Mouse (Mus musculus) cortical plate, adult 2 months (tissue): Measurements from ENCODE around the gene Thsd1. TPM values are rescaled to one million over a fixed set of nuclear protein-coding genes. Genes with fewer than 3 reads are reported as not detected.
"Not testable (repeated sequence)": the region's sequence is repeated elsewhere in the genome, so short reads cannot be mapped to it uniquely, and the experiment has no call there.

Source experiments
- H3K27ac ChIP-seq: fragments of 200-500 bp; 2 replicates; pipeline ENCODE4 v1.5.1; 2012; ENCODE audit warnings: low read length, control low read depth, inconsistent platforms; ENCODE audit not compliant: insufficient read depth
- H3K4me1 ChIP-seq: fragments of 200-500 bp; 2 replicates; pipeline ENCODE4 v1.6.1; 2011; ENCODE audit warnings: low read length; ENCODE audit not compliant: control insufficient read depth, insufficient read depth
- H3K4me3 ChIP-seq: fragments of 200-500 bp; 2 replicates; pipeline ENCODE4 v1.5.1; 2011; ENCODE audit warnings: mild to moderate bottlenecking, low read length, control low read depth; ENCODE audit not compliant: insufficient read depth
- CTCF ChIP-seq: fragments of 200-500 bp; IDR thresholded peaks from 2 replicates; pipeline ENCODE4 v1.5.1; 2011; ENCODE audit warnings: mild to moderate bottlenecking, control low read depth, low read length; ENCODE audit not compliant: insufficient read depth; ENCODE audit errors: extremely low read depth
- POLR2A ChIP-seq: fragments of 200-500 bp; IDR thresholded peaks from 2 replicates; pipeline ENCODE4 v1.6.1; 2011; ENCODE audit warnings: mild to moderate bottlenecking, low read length, control low read depth; ENCODE audit not compliant: insufficient read depth; ENCODE audit errors: extremely low read depth
- polyA plus RNA-seq: library from polyadenylated mRNA; depleted of rRNA; stranded (reverse); fragments of >200 nt; gene quantifications from 2 replicates; pipeline ENCODE4 v1.2.3, GENCODE M21; 2012

Gene Thsd1
- polyA plus RNA-seq, 1 experiment, result 4.7 TPM

DNA sequence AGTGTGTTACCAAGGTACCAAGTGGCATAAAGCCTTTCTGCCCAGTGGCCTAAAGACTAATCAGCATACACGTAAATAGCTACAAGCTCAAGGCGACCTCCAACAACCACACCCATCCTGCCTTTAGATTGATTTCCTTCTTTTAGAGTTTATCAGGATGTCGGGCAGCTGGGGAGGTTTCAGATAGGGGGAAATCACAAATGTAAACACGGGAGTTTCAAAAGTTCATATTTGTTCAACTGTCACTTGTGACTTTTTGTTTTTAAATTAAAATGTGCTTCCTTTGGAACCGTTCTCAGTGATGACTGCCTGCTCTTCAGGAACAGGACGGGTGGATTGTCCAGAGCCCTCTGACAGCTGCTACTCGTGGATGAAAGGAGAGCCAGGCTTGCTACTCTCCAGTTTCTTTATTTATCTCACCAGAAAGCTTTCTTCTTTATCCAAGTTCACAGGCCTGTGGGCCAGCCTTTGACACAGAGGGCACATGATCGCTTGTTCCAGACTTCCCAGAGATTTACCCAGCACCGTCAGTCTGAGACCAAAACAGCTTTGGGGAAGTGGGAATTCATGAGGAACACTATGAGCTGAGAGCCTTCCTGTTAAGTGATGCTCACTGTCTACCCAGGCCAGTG lies 33.1 kb downstream of the Thsd1 start:
- Histone ChIP-seq H3K4me1 (no peaks in the 10 kb centered on the region; the same call in 1 of the 2 replicates), H3K27ac (peak overlapping the region; percentile 56; the same call in 1 of the 2 replicates), H3K4me3 (no peak overlapping the region)
- TF ChIP-seq CTCF (no peak), POLR2A (no peak)

GRCm38 (mm10) chr8:22262267-22262666 lies 35.2 kb downstream of the Thsd1 start:
- Histone ChIP-seq H3K4me1 (no peaks in the 10 kb centered on the region; the same call in 1 of the 2 replicates), H3K4me3 (no peak overlapping the region), H3K27ac (no peak overlapping the region)
- no peak for TF ChIP-seq POLR2A
- TF ChIP-seq CTCF, result no peak

- no peak overlapping the region for H3K4me3 ChIP-seq
- no peaks in the 10 kb centered on the region; the same call in 1 of the 2 replicates for H3K4me1 ChIP-seq
- no peak overlapping the region for H3K27ac ChIP-seq
- TF ChIP-seq CTCF (no peak), POLR2A (no peak)
Measured at GRCm38 (mm10) chr8:22264292-22264691, 37.2 kb downstream of the Thsd1 start.

- Histone ChIP-seq H3K4me1 (no peaks in the 10 kb centered on the region; the same call in 1 of the 2 replicates), H3K4me3 (no peak overlapping the region), H3K27ac (no peak overlapping the region)
- no peak for TF ChIP-seq CTCF
- no peak for TF ChIP-seq POLR2A
Measured at GRCm38 (mm10) chr8:22264787-22265186, 37.7 kb downstream of the Thsd1 start.

- H3K4me3 ChIP-seq, result no peak overlapping the region
- TF ChIP-seq CTCF (no peak), POLR2A (no peak)
- H3K4me1 ChIP-seq, result no peaks in the 10 kb centered on the region; the same call in 1 of the 2 replicates
- no peak overlapping the region for H3K27ac ChIP-seq
Measured at GRCm38 (mm10) chr8:22265194-22265593, 38.1 kb downstream of the Thsd1 start.

- Histone ChIP-seq H3K27ac (no peak overlapping the region), H3K4me3 (no peak overlapping the region), H3K4me1 (no peaks in the 10 kb centered on the region; the same call in 1 of the 2 replicates)
- TF ChIP-seq POLR2A (no peak), CTCF (no peak)
Measured at GRCm38 (mm10) chr8:22266809-22267208, 39.7 kb downstream of the Thsd1 start.

GRCm38 (mm10) chr8:22273142-22273541 lies 46.0 kb downstream of the Thsd1 start:
- Histone ChIP-seq H3K27ac (no peak overlapping the region), H3K4me3 (no peak overlapping the region), H3K4me1 (no peaks in the 10 kb centered on the region)
- TF ChIP-seq CTCF (no peak), POLR2A (no peak)

GRCm38 (mm10) chr8:22274641-22275040 lies 47.5 kb downstream of the Thsd1 start:
- no peak overlapping the region for H3K27ac ChIP-seq
- no peak for TF ChIP-seq CTCF
- TF ChIP-seq POLR2A, result no peak
- H3K4me1 ChIP-seq, result no peaks in the 10 kb centered on the region
- H3K4me3 ChIP-seq, result no peak overlapping the region

DNA sequence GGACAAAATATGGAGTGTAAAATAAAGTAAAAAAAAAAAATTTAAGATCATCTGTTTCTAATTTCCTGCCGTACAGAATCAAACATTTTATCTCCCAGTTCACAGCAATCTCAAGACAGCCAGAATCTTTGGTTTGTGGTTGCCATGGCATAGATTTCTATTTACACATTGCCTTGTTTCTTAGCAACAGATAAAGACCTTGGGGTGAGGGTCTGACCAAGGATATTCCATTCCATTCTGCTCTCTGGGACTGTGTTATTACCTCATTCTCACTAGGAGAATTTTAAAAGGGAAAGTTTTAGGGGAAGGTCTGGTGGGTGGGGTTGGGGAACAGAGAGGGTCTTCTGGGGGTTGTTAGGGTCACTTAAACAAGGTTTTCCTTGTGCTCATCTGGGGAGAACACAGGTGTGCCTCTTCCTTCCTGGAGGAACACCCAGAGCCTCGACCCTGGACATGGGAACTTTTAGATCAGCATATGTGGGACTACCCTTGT lies 55.9 kb downstream of the Thsd1 start, which contains the start of gene Tpte:
Gene Tpte (plus strand): TSS at position 443 of the 493 bp plus-strand sequence.
- H3K4me1 ChIP-seq, result no peaks in the 10 kb centered on the region
- H3K27ac ChIP-seq, result no peak within 1 kb of the TSS
- H3K4me3 ChIP-seq, result no peak within 1 kb of the TSS
- TF ChIP-seq CTCF (no peak), POLR2A (no peak)

GRCm38 (mm10) chr8:22302326-22302725 lies 75.2 kb downstream of the Thsd1 start:
- Histone ChIP-seq H3K27ac (no peak overlapping the region), H3K4me1 (no peaks in the 10 kb centered on the region), H3K4me3 (no peak overlapping the region)
- no peak for TF ChIP-seq POLR2A
- no peak for TF ChIP-seq CTCF

DNA sequence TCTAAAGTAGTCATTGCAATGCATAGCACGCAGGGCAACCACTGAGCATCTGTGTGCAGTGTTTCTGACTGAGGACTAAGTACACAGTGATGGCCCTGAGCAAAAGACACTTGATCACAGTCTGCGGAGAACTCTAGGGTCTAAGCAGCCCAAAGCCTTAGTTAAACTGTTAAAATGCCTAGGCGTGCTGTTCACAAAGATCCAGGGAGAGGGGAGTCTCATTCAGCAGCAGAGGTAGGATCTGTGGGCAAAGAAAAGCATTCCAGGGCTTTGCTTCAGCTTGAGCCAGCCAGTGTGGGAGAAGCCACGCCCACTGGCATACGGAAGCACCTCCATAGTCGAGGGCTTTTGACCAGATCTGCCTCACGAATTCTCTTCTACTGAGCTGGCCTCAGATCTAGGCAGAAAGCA lies 75.8 kb downstream of the Thsd1 start:
- H3K4me3 ChIP-seq, result no peak overlapping the region
- no peaks in the 10 kb centered on the region for H3K4me1 ChIP-seq
- H3K27ac ChIP-seq, result no peak overlapping the region
- TF ChIP-seq CTCF, result no peak
- TF ChIP-seq POLR2A, result no peak

DNA sequence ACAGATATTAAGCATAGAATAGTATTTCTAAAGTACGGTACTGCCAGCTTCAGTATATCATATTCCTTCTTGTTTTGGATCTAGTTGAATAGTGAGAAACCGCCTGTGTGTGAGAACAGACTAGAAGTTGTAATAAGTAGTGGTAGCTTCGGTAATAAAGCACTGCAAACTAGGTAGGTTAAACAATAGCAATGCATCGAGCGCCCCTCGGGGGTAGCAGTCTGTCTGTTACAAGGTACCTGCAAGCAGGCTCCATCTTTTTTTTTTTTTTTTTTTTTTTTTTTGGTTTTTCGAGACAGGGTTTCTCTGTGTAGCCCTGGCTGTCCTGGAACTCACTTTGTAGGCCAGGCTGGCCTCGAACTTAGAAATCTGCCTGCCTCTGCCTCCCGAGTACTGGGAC lies 76.9 kb downstream of the Thsd1 start:
- not testable (repeated sequence) for H3K27ac ChIP-seq, H3K4me1 ChIP-seq, H3K4me3 ChIP-seq
